Mouse (Mus musculus) MEL (cell line): ENCODE data around the gene Ccdc59. TPM values are rescaled to one million over a fixed set of nuclear protein-coding genes. Genes with fewer than 3 reads are reported as not detected.

Experiments
- DNase-seq: peaks from one replicate; pipeline ENCODE4 v3.0.0; 2011; ENCODE audit warnings: low read depth, low spot score
- H3K27ac ChIP-seq: 2 replicates; pipeline ENCODE4 v1.5.1; 2012; ENCODE audit warnings: low read depth, mild to moderate bottlenecking, control low read depth, low read length, moderate library complexity; ENCODE audit not compliant: control insufficient read depth
- H3K27me3 ChIP-seq, 2 experiments: fragments of 150-350 bp in 1 of 2; sonication (generic) in 1 of 2; 2 replicates each; pipeline ENCODE4 v1.6.1; 2012; ENCODE audit warnings: low read length in 2 of 2, mild to moderate bottlenecking in 2 of 2, improper control_type of control experiment in 1 of 2, moderate library complexity in 1 of 2; ENCODE audit not compliant: insufficient read depth in 2 of 2, control insufficient read depth in 1 of 2
- H3K36me3 ChIP-seq, 2 experiments: 2 replicates each; pipeline ENCODE4 v1.6.1; 2012 to 2014; ENCODE audit warnings: low read length in 2 of 2, improper control_type of control experiment in 1 of 2, inconsistent platforms in 1 of 2, mild to moderate bottlenecking in 1 of 2; ENCODE audit not compliant: insufficient read depth in 2 of 2, control insufficient read depth in 1 of 2
- H3K4me1 ChIP-seq, 2 experiments: fragments of 150-350 bp in 1 of 2; sonication (generic) in 1 of 2; 2 replicates each; pipeline ENCODE4 v1.6.1; 2012; ENCODE audit warnings: low read length in 2 of 2, improper control_type of control experiment in 1 of 2, mild to moderate bottlenecking in 1 of 2; ENCODE audit not compliant: insufficient read depth in 2 of 2, control insufficient read depth in 1 of 2
- H3K4me3 ChIP-seq, 2 experiments: fragments of 150-350 bp in 1 of 2; sonication (generic) in 1 of 2; 2 replicates each; pipeline ENCODE4 v1.5.1; 2012; ENCODE audit warnings: low read depth in 2 of 2, low read length in 2 of 2, mild to moderate bottlenecking in 2 of 2, moderate library complexity in 2 of 2, control low read depth in 1 of 2, improper control_type of control experiment in 1 of 2; ENCODE audit not compliant: control insufficient read depth in 1 of 2, insufficient read depth in 1 of 2
- H3K79me2 ChIP-seq: 2 replicates; pipeline ENCODE4 v1.6.1; 2012; ENCODE audit warnings: mild to moderate bottlenecking, low read length, moderate library complexity; ENCODE audit not compliant: control insufficient read depth, poor library complexity, insufficient read depth
- H3K9ac ChIP-seq: 2 replicates; pipeline ENCODE4 v1.6.1; 2012; ENCODE audit warnings: low read depth, mild to moderate bottlenecking, control low read depth, low read length, moderate library complexity; ENCODE audit not compliant: control insufficient read depth, poor library complexity, severe bottlenecking
- H3K9me3 ChIP-seq: fragments of 150-350 bp; sonication (generic); replicated peaks from 2 replicates; pipeline ENCODE4 v1.6.1; 2012; ENCODE audit warnings: mild to moderate bottlenecking, low read length, improper control_type of control experiment, moderate library complexity; ENCODE audit not compliant: insufficient read depth
- BHLHE40 ChIP-seq: IDR thresholded peaks from 2 replicates; pipeline ENCODE4 v1.6.1; 2012; ENCODE audit warnings: low read depth, mild to moderate bottlenecking, inconsistent platforms, low read length, improper control_type of control experiment, borderline replicate concordance
- CHD1 ChIP-seq: IDR thresholded peaks from 2 replicates; pipeline ENCODE4 v1.6.1; 2012; ENCODE audit warnings: low read depth, mild to moderate bottlenecking, inconsistent platforms, low read length, improper control_type of control experiment
- CTCF ChIP-seq, 3 experiments: IDR thresholded peaks in 2 of 3; conservative IDR thresholded peaks in 1 of 3; 2 replicates each; pipeline ENCODE4 v1.5.1; 2011 to 2012; ENCODE audit warnings: low read length in 3 of 3, low read depth in 2 of 3, mild to moderate bottlenecking in 2 of 3, improper control_type of control experiment in 1 of 3, inconsistent platforms in 1 of 3, mixed read lengths in 1 of 3, moderate library complexity in 1 of 3; ENCODE audit not compliant: control insufficient read depth in 1 of 3, insufficient read depth in 1 of 3, poor library complexity in 1 of 3, severe bottlenecking in 1 of 3
- E2F4 ChIP-seq: IDR thresholded peaks from 2 replicates; pipeline ENCODE4 v1.6.1; 2011; ENCODE audit warnings: low read depth, low read length, improper control_type of control experiment, borderline replicate concordance
- ELF1 ChIP-seq: IDR thresholded peaks from 2 replicates; pipeline ENCODE4 v1.6.1; 2014; ENCODE audit warnings: low read depth, mild to moderate bottlenecking, inconsistent platforms, low read length, improper control_type of control experiment, moderate library complexity
- ETS1 ChIP-seq: IDR thresholded peaks from 2 replicates; pipeline ENCODE4 v1.6.1; 2012; ENCODE audit warnings: low read depth, mild to moderate bottlenecking, inconsistent platforms, low read length, improper control_type of control experiment, moderate library complexity
- GATA1 ChIP-seq: IDR thresholded peaks from 2 replicates; pipeline ENCODE4 v1.6.1; 2011; ENCODE audit warnings: low read depth, low read length, improper control_type of control experiment
- HCFC1 ChIP-seq: IDR thresholded peaks from 2 replicates; pipeline ENCODE4 v1.6.1; 2012; ENCODE audit warnings: low read depth, mild to moderate bottlenecking, inconsistent platforms, low read length, improper control_type of control experiment, moderate library complexity
- KAT2A ChIP-seq: conservative IDR thresholded peaks from 2 replicates; pipeline ENCODE4 v1.6.1; 2012; ENCODE audit warnings: low read depth, low read length, improper control_type of control experiment, inconsistent platforms
- MXI1 ChIP-seq: IDR thresholded peaks from 2 replicates; pipeline ENCODE4 v1.6.1; 2011; ENCODE audit warnings: mild to moderate bottlenecking, low read depth, low read length, improper control_type of control experiment
- MYB ChIP-seq: IDR thresholded peaks from 2 replicates; pipeline ENCODE4 v1.6.1; 2011; ENCODE audit warnings: mild to moderate bottlenecking, low read depth, low read length, improper control_type of control experiment
- MYC ChIP-seq: IDR thresholded peaks from 2 replicates; pipeline ENCODE4 v1.6.1; 2011; ENCODE audit warnings: low read depth, mild to moderate bottlenecking, low read length, improper control_type of control experiment, moderate library complexity
- NELFE ChIP-seq: IDR thresholded peaks from 2 replicates; pipeline ENCODE4 v1.6.1; 2011; ENCODE audit warnings: low read depth, low read length, improper control_type of control experiment
- POLR2AphosphoS2 ChIP-seq: IDR thresholded peaks from 2 replicates; pipeline ENCODE4 v1.6.1; 2011; ENCODE audit warnings: low read length, improper control_type of control experiment
- RCOR1 ChIP-seq: IDR thresholded peaks from 2 replicates; pipeline ENCODE4 v1.6.1; 2012; ENCODE audit warnings: low read depth, mild to moderate bottlenecking, inconsistent platforms, low read length, improper control_type of control experiment
- SMC3 ChIP-seq: IDR thresholded peaks from 2 replicates; pipeline ENCODE4 v1.6.1; 2011; ENCODE audit warnings: low read depth, low read length, improper control_type of control experiment
- TBP ChIP-seq: IDR thresholded peaks from 2 replicates; pipeline ENCODE4 v1.8.0; 2011; ENCODE audit warnings: low read depth, low read length, improper control_type of control experiment
- UBTF ChIP-seq: IDR thresholded peaks from 2 replicates; pipeline ENCODE4 v1.6.1; 2012; ENCODE audit warnings: low read depth, mild to moderate bottlenecking, inconsistent platforms, low read length, improper control_type of control experiment, moderate library complexity, borderline replicate concordance; ENCODE audit not compliant: insufficient read depth
- USF1 ChIP-seq: IDR thresholded peaks from 2 replicates; pipeline ENCODE4 v1.6.1; 2014; ENCODE audit warnings: low read depth, mild to moderate bottlenecking, inconsistent platforms, low read length, improper control_type of control experiment, moderate library complexity
- USF2 ChIP-seq, 2 experiments: IDR thresholded peaks; 2 replicates each; pipeline ENCODE4 v1.6.1; 2011 to 2012; ENCODE audit warnings: improper control_type of control experiment in 2 of 2, low read length in 2 of 2, borderline replicate concordance in 1 of 2, inconsistent platforms in 1 of 2, low read depth in 1 of 2, mild to moderate bottlenecking in 1 of 2; ENCODE audit not compliant: insufficient read depth in 1 of 2
- ZKSCAN1 ChIP-seq: IDR thresholded peaks from 2 replicates; pipeline ENCODE4 v1.6.1; 2012; ENCODE audit warnings: low read depth, mild to moderate bottlenecking, inconsistent platforms, low read length, improper control_type of control experiment, moderate library complexity
- ZMIZ1 ChIP-seq: IDR thresholded peaks from 2 replicates; pipeline ENCODE4 v1.6.1; 2012; ENCODE audit warnings: low read depth, mild to moderate bottlenecking, inconsistent platforms, low read length, improper control_type of control experiment, moderate library complexity
- ZNF384 ChIP-seq: IDR thresholded peaks from 2 replicates; pipeline ENCODE4 v1.6.1; 2012; ENCODE audit warnings: low read depth, mild to moderate bottlenecking, inconsistent platforms, low read length, improper control_type of control experiment
- polyA plus RNA-seq, 2 experiments: library from polyadenylated mRNA; stranded (reverse) in 1 of 2; unstranded in 1 of 2; fragments of >175 nt in 1 of 2; fragments of >200 nt in 1 of 2; gene quantifications; 2 replicates each; pipeline versions ENCODE4 v1.2.1 to v1.2.4; 2012; ENCODE audit warnings: low replicate concordance in 2 of 2, low read depth in 1 of 2; ENCODE audit not compliant: insufficient read length in 2 of 2, insufficient read depth in 1 of 2, missing spikeins in 1 of 2
- total RNA-seq: library from RNA; depleted of rRNA; stranded (reverse); fragments of 300-350 nt; gene quantifications from 2 replicates; pipeline ENCODE4 v1.2.3, GENCODE M21; 2012

Ccdc59 gene
- total and polyA plus RNA-seq, 3 experiments, result 24.8 to 48.2 TPM; not detected in 1

GRCm38 (mm10) chr10:105850286-105850685 is 9.4 kb downstream of the Ccdc59 start:
- no peaks in the 10 kb centered on the region for H3K79me2 ChIP-seq
- H3K9ac ChIP-seq, result no peak overlapping the region
- TF ChIP-seq CHD1 (no peak), ZNF384 (no peak), USF2 (IDR thresholded peaks at IDR 0.05; ENCODE audit: borderline replicate concordance in 1 of 2, insufficient read depth in 1 of 2, low read depth in 1 of 2, low read length in 2 of 2) (no peak), CTCF (IDR thresholded peaks at IDR 0.05 in 2 of 3, conservative IDR thresholded peaks at IDR 0.05 in 1 of 3; ENCODE audit: control insufficient read depth in 1 of 3, insufficient read depth in 1 of 3, low read depth in 2 of 3, low read length in 3 of 3, poor library complexity in 1 of 3, severe bottlenecking in 1 of 3) (no peak), POLR2AphosphoS2 (no peak), SMC3 (no peak), ETS1 (no peak), MYC (no peak)
- H3K4me1 ChIP-seq, result no peaks in the 10 kb centered on the region; a peak in 1 of 4 replicates
- H3K9me3 ChIP-seq, result no peaks in the 10 kb centered on the region
- no peak for DNase-seq
- H3K4me3 ChIP-seq, result no peak overlapping the region
- peaks cover 0 to 5% of the 10 kb centered on the region in 2 experiments; a peak in 3 of 4 replicates for H3K36me3 ChIP-seq
- no peaks in the 10 kb centered on the region for H3K27me3 ChIP-seq
- H3K27ac ChIP-seq, result no peak overlapping the region

GRCm38 (mm10) chr10:105851136-105851535 is 10.3 kb downstream of the Ccdc59 start:
- TF ChIP-seq USF1, result no peak
- no peak for TF ChIP-seq E2F4
- no peak for TF ChIP-seq ETS1
- TF ChIP-seq TBP, result no peak
- TF ChIP-seq BHLHE40, result no peak
- TF ChIP-seq ELF1, result no peak
- TF ChIP-seq GATA1, result no peak
- TF ChIP-seq KAT2A, result no peak
- TF ChIP-seq HCFC1, result no peak
- TF ChIP-seq ZMIZ1, result no peak
- TF ChIP-seq RCOR1, result no peak
- no peak for TF ChIP-seq ZKSCAN1
- TF ChIP-seq MXI1, result no peak
- TF ChIP-seq NELFE, result no peak
- no peak for TF ChIP-seq POLR2AphosphoS2
- TF ChIP-seq UBTF, result no peak
- TF ChIP-seq MYB, result no peak
- TF ChIP-seq, all 39 proteins: peak for 0
- Histone ChIP-seq H3K4me1 (no peaks in the 10 kb centered on the region; a peak in 1 of 4 replicates), H3K9ac (no peak overlapping the region), H3K27ac (no peak overlapping the region), H3K79me2 (no peaks in the 10 kb centered on the region), H3K27me3 (no peaks in the 10 kb centered on the region), H3K4me3 (no peak overlapping the region), H3K9me3 (no peaks in the 10 kb centered on the region), H3K36me3 (peaks cover 0 to 4% of the 10 kb centered on the region in 2 experiments; a peak in 3 of 4 replicates)
- no peak for DNase-seq
